Comparison of ENCODE assay signal across 12 mouse cellular contexts in the genomic region with DNA sequence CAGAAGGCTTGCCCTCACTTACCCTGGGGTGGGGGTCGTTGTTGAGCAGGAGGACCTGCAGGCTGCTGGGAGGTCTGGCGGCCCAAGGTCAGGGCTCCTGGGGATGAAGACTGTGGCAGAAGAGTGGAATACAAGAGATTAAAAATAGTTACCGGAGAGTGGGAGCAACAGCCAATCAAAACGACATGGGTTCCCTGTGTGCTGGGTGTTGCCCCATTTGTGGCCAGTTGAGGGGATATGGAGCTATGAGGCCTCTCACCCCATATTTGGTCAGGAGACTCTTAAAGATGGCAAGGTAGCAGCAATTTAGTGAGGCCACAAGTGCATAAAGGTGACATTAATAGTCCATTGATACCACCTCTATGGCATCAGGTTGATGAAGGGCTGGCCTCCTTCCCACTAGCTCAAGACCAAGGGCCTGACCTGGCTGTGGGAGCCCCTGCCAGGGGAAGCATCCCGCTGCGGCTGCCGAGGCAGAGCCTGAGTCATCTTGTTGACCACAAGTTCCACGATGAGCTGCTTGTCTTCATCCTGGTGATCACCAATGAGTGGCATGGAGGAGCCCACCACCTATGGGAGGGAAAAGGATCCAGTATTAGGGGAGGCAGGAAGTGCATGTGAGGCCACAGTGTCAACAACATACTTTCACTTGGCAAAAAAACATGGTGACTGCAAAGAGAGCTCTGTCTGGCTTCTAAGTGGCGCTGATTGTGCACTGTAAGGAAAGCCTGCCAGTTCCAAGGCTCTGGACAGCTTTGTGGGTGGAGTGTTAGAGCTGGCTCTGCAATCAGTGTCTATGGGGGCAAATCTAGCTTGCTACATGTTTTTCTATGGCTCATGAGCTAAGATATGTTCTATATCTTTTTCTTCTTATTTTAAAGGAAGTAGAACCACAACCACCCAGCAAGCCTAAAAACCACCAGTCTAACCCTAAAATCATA. TPM values are rescaled to one million over a fixed set of nuclear protein-coding genes. Genes with fewer than 3 reads are reported as not detected.
DNase-seq lines count a peak whose midpoint lies in the region; ATAC-seq and TF ChIP-seq lines count a peak whose summit lies in the region.
"Had no signal": no experiment of that assay in that cellular context is flagged by ENCODE, and none has a peak within 500 bp of the region (broad histone marks: within the 10 kb centered on the region; RNA-seq: fewer than 3 reads in every experiment).

No protein-coding gene starts in this region.

- no peaks in the 10 kb centered on the region for H3K27me3 ChIP-seq in cerebellum, adult 2 months (ENCODE audit: control insufficient read depth, insufficient read depth, low read length)
- no peaks in the 10 kb centered on the region for H3K27me3 ChIP-seq in lung, embryonic 16.5 days (ENCODE audit: control insufficient read depth, insufficient read depth, low read depth, low read length)
- H3K27me3 ChIP-seq in heart, embryonic 12.5 days (replicated peaks): no peaks in the 10 kb centered on the region
- H3K27me3 ChIP-seq in myocyte (ENCODE audit: control insufficient read depth, insufficient read depth, insufficient read length): no peaks in the 10 kb centered on the region
- no peaks in the 10 kb centered on the region for H3K27me3 ChIP-seq in kidney, embryonic 14.5 days (ENCODE audit: control insufficient read depth, insufficient read depth, low read length)

- peak; percentile 36 to 44 for DNase-seq in cerebellum, adult 2 months
- no peak for DNase-seq in cerebellum, postnatal 10 days
- no peak for DNase-seq in lung, postnatal 36 days
- no peak for DNase-seq in frontal cortex, postnatal 25 days (ENCODE audit: low spot score in 2 of 2)
- DNase-seq: midbrain, embryonic 14.5 days; thymus, adult 18-20 months had no signal

- H3K4me3 ChIP-seq in cerebellum, adult 2 months (replicated peaks; ENCODE audit: insufficient read depth, low read depth, low read length): no peak overlapping the region
- no peak overlapping the region for H3K4me3 ChIP-seq in lung, embryonic 16.5 days (ENCODE audit: low read length)
- H3K4me3 ChIP-seq in heart, embryonic 12.5 days: no peak overlapping the region
- no peak overlapping the region for H3K4me3 ChIP-seq in myocyte
- no peak overlapping the region for H3K4me3 ChIP-seq in kidney, embryonic 14.5 days (ENCODE audit: low read length)
- H3K4me3 ChIP-seq: forebrain, embryonic 10.5 days had no signal

- TF ChIP-seq POLR2A in cerebellum, adult 2 months (IDR thresholded peaks at IDR 0.05; ENCODE audit: borderline replicate concordance, insufficient read depth, low read length): no peak
- no peak for TF ChIP-seq POLR2A in myocyte (IDR thresholded peaks at IDR 0.05; ENCODE audit: insufficient read length, low read depth)

- H3K4me1 ChIP-seq in cerebellum, adult 2 months (ENCODE audit: control insufficient read depth, insufficient read depth, low read length): peaks cover 8% of the 10 kb centered on the region; the same call in 1 of the 2 replicates
- no peaks in the 10 kb centered on the region; the same call in 1 of the 2 replicates for H3K4me1 ChIP-seq in lung, embryonic 16.5 days (replicated peaks; ENCODE audit: control insufficient read depth, insufficient read depth, low read length)
- H3K4me1 ChIP-seq in heart, embryonic 12.5 days (replicated peaks): peaks cover 16% of the 10 kb centered on the region
- H3K4me1 ChIP-seq in kidney, embryonic 14.5 days (ENCODE audit: control insufficient read depth, insufficient read depth, low read length): 0 out of 2 replicates have a peak, but pooled peaks cover 7% of the 10 kb centered on the region

- no peak overlapping the region for H3ac ChIP-seq in myocyte (ENCODE audit: control insufficient read depth, insufficient read length)

- no peak for TF ChIP-seq CTCF in cerebellum, adult 2 months (IDR thresholded peaks at IDR 0.05; ENCODE audit: borderline replicate concordance, insufficient read depth, low read depth, low read length)

- H3K4me2 ChIP-seq in lung, embryonic 16.5 days (ENCODE audit: low read depth, low read length): no peak overlapping the region
- H3K4me2 ChIP-seq in heart, embryonic 12.5 days: peak overlapping the region; percentile 35
- peak overlapping the region; percentile 36 for H3K4me2 ChIP-seq in myocyte (ENCODE audit: low read depth)
- no peak overlapping the region for H3K4me2 ChIP-seq in kidney, embryonic 14.5 days (replicated peaks; ENCODE audit: low read depth, low read length)

- no peaks in the 10 kb centered on the region for H3K9me3 ChIP-seq in lung, embryonic 16.5 days (ENCODE audit: control insufficient read depth, low read length)
- 0 out of 2 replicates have a peak, but pooled peaks cover 4% of the 10 kb centered on the region for H3K9me3 ChIP-seq in heart, embryonic 12.5 days (replicated peaks)
- no peaks in the 10 kb centered on the region for H3K9me3 ChIP-seq in kidney, embryonic 14.5 days (ENCODE audit: control insufficient read depth, low read length)

- H3K27ac ChIP-seq in cerebellum, adult 2 months (ENCODE audit: insufficient read depth, low read length): peak overlapping the region; percentile 28; the same call in 1 of the 2 replicates
- H3K27ac ChIP-seq in lung, embryonic 16.5 days (ENCODE audit: low read length): no peak overlapping the region
- peak overlapping the region; percentile 18; the same call in 1 of the 2 replicates for H3K27ac ChIP-seq in heart, embryonic 12.5 days (ENCODE audit: poor library complexity, severe bottlenecking)
- H3K27ac ChIP-seq in kidney, embryonic 14.5 days (ENCODE audit: low read depth, low read length): no peak overlapping the region
- H3K27ac ChIP-seq: liver, embryonic 14.5 days had no signal

- no peak overlapping the region for H3K9ac ChIP-seq in lung, embryonic 16.5 days (ENCODE audit: low read length)
- H3K9ac ChIP-seq in heart, embryonic 12.5 days: no peak overlapping the region
- no peak overlapping the region for H3K9ac ChIP-seq in kidney, embryonic 14.5 days (ENCODE audit: low read depth, low read length)
- H3K9ac ChIP-seq: liver, embryonic 14.5 days had no signal

- ATAC-seq in lung, embryonic 16.5 days (ENCODE audit: low read depth): peak; percentile 6; the same call in 1 of the 2 replicates
- ATAC-seq in heart, embryonic 12.5 days (ENCODE audit: insufficient number of reproducible peaks, low FRiP score): 0 out of 2 replicates have a peak, but pooled peaks have one; percentile 3
- ATAC-seq in kidney, embryonic 14.5 days (ENCODE audit: low FRiP score, low TSS enrichment): no peak

- no peaks in the 10 kb centered on the region for H3K79me2 ChIP-seq in myocyte (ENCODE audit: control insufficient read depth, insufficient read depth)

- no peaks in the 10 kb centered on the region; the same call in 1 of the 2 replicates for H3K36me3 ChIP-seq in lung, embryonic 16.5 days (ENCODE audit: control insufficient read depth, insufficient read depth, low read length)
- H3K36me3 ChIP-seq in heart, embryonic 12.5 days: peaks cover 12% of the 10 kb centered on the region
- H3K36me3 ChIP-seq in myocyte (ENCODE audit: control insufficient read depth, insufficient read depth): no peaks in the 10 kb centered on the region
- no peaks in the 10 kb centered on the region; the same call in 1 of the 2 replicates for H3K36me3 ChIP-seq in kidney, embryonic 14.5 days (ENCODE audit: control insufficient read depth, insufficient read depth, low read length)

- WGBS in cerebellum, adult 2 months: 43% methylated on average over 9 of the region's 9 CpGs
- WGBS in lung, embryonic 16.5 days: 80% methylated on average over 9 of the region's 9 CpGs
- WGBS in heart, embryonic 12.5 days: 67% methylated on average over 9 of the region's 9 CpGs
- 90% methylated on average over 9 of the region's 9 CpGs for WGBS in kidney, embryonic 14.5 days

TF ChIP-seq in myocyte, 11 proteins besides CTCF, POLR2A, EP300 and RAD21:
- TF ChIP-seq REST (IDR thresholded peaks at IDR 0.05; ENCODE audit: insufficient read depth, insufficient read length): no peak
- TF ChIP-seq POLR2AphosphoS2 (IDR thresholded peaks at IDR 0.05; ENCODE audit: insufficient read length, low read depth): peak; percentile 3

RNA-seq across cellular contexts. Expression of gene Timp1, which starts 6.5 kb away (rescaled TPM):
- 1.1 and 1.9 TPM in 2 replicates for polyA plus RNA-seq in cerebellum, adult 2 months (2012; rRNA removed)
- 24.8 and 26.1 TPM in 2 replicates for polyA plus RNA-seq in lung, embryonic 16.5 days (2015; fragmentation: Nextera tagmentation; extraction: Ambion mirVana)
- 31.3 and 32.5 TPM in 2 replicates for polyA plus RNA-seq in heart, embryonic 12.5 days (2016; fragmentation: Nextera tagmentation; extraction: Ambion mirVana)
- polyA plus RNA-seq in myocyte (2012; fragmentation: generic; extraction: Trizol): 387 TPM
- polyA plus RNA-seq in kidney, embryonic 14.5 days (2014; fragmentation: Nextera tagmentation; extraction: Ambion mirVana): 23.1 and 28.7 TPM in 2 replicates

RNA-seq across cellular contexts. Expression of gene Syn1, which starts 57.4 kb away (rescaled TPM):
- polyA plus RNA-seq in cerebellum, adult 2 months (2012; rRNA removed): 164 and 171 TPM in 2 replicates
- 0.31 TPM in 2 replicates for polyA plus RNA-seq in lung, embryonic 16.5 days (2015; fragmentation: Nextera tagmentation; extraction: Ambion mirVana)
- polyA plus RNA-seq in heart, embryonic 12.5 days (2016; fragmentation: Nextera tagmentation; extraction: Ambion mirVana): 0.31 and 0.33 TPM in 2 replicates
- polyA plus RNA-seq in myocyte (2012; fragmentation: generic; extraction: Trizol): 8.1 TPM
- polyA plus RNA-seq in kidney, embryonic 14.5 days (2014; fragmentation: Nextera tagmentation; extraction: Ambion mirVana): 0.10 and 0.12 TPM in 2 replicates

Comparison
In these comparisons a context has a peak if more than half of its experiments do, and no peak if none do; other contexts are left out.
1. DNase-seq: peak in cerebellum, adult 2 months (2 of 2); none in cerebellum, postnatal 10 days (0 of 2), lung, postnatal 36 days (single experiment) and frontal cortex, postnatal 25 days (0 of 2).
2. H3K27ac ChIP-seq: peak in cerebellum, adult 2 months (single experiment) and heart, embryonic 12.5 days (single experiment); none in lung, embryonic 16.5 days (single experiment) and kidney, embryonic 14.5 days (single experiment).
3. H3K4me2 ChIP-seq: peak in heart, embryonic 12.5 days (single experiment) and myocyte (single experiment); none in lung, embryonic 16.5 days (single experiment) and kidney, embryonic 14.5 days (single experiment).
4. RNA of gene Timp1, which starts 6.5 kb away (polyA plus RNA-seq): 387 TPM in myocyte (single experiment); 31.3 to 32.5 TPM in heart, embryonic 12.5 days, 24.8 to 26.1 TPM in lung, embryonic 16.5 days, 23.1 to 28.7 TPM in kidney, embryonic 14.5 days and 1.1 to 1.9 TPM in cerebellum, adult 2 months; every median in the first group is over 10 times any median in the second.
5. RNA of gene Syn1, which starts 57.4 kb away (polyA plus RNA-seq): 164 to 171 TPM in cerebellum, adult 2 months; 8.1 TPM in myocyte (single experiment), 0.31 TPM in lung, embryonic 16.5 days, 0.31 to 0.33 TPM in heart, embryonic 12.5 days and 0.10 to 0.12 TPM in kidney, embryonic 14.5 days; every median in the first group is over 10 times any median in the second.